Mouse (Mus musculus): Measurements from ENCODE around the gene Pdzd2.

DNA sequence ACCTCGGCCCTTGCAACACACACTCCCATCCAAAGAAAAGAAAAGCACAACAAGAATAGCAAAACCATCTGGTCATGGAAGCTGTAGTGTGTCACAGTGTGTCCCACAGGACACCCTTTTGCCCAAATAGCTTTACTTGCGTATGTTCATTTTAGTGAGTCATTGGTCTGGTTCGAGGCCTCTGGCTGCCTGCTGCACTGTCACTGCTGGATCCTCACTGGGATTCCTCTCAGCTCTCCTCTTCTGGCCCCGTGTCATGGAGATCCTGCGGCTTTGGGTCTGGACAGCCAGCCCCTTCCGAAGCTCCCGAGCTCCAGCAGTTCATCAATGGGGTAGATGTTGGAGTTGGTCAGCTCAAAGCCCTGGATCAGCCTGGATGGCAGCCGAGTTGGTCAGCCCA is 421.3 kb downstream of the Pdzd2 start:
- TF ChIP-seq CTCF (IDR thresholded peaks at IDR 0.05; ENCODE audit: control insufficient read depth, insufficient read depth, low read length): no peak
- no peak for TF ChIP-seq POLR2A (IDR thresholded peaks at IDR 0.05; ENCODE audit: borderline replicate concordance, control insufficient read depth, low read depth, low read length)

Measured in bone marrow, adult 2 months (tissue).